Mouse (Mus musculus) left cerebral cortex, postnatal 10 days (tissue): ENCODE data around the gene Zbtb17. TPM values are rescaled to one million over a fixed set of nuclear protein-coding genes. Genes with fewer than 3 reads are reported as not detected.

Experiments
- DNase-seq, 2 experiments: peaks; one replicate each; pipeline ENCODE4 v3.0.0; 2021 to 2022; ENCODE audit warnings: low spot score in 2 of 2, mixed read lengths in 1 of 2; ENCODE audit errors: extremely low spot score in 1 of 2
- intact Hi-C: fragments of 180-260 bp; cut with DNase I; formaldehyde crosslinking; loops from one replicate; pipeline ENCODE4 v1.15.1; 2025
- total RNA-seq, 2 experiments: library from RNA; stranded (reverse); gene quantifications; 2 replicates each; pipeline ENCODE4 v1.2.3; 2021

Gene Zbtb17
- total RNA-seq, 2 experiments from 2014 or later: 23.0 to 26.1 TPM

DNA sequence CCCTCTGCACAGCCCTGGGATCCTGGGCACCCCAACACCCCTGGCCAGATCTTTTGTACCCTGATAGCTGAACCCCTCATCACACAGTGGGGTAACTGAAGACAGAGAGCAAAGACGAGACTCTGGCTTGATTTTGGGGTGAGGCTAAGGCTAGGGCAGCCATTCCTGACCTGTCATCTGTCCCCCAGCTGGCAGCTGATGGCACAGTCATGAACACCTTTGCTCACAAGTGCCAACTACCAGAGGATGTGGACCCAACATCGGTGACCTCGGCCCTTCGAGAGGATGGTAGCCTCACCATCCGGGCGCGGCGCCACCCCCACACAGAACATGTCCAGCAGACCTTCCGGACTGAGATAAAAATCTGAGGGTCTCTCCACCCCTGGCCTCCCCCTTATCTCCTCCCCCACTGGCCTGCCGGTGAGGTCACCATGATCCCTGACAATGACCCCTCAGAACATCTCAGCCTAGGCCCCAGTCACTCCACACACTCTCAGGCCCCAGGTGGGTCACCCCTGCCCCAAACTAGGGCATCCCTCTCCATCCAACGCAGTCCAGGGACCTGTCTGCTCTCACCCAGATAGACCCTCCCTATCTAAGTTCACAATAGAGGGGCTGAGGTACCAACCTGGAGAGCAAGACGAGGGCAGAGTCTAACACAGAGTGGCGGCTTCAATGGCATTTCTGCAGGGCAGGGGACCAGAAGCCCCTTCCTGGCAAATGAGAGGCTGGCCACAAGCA lies 20.6 kb upstream of the Zbtb17 start:
- no peak for DNase-seq
- intact Hi-C loops: no loop called here

DNA sequence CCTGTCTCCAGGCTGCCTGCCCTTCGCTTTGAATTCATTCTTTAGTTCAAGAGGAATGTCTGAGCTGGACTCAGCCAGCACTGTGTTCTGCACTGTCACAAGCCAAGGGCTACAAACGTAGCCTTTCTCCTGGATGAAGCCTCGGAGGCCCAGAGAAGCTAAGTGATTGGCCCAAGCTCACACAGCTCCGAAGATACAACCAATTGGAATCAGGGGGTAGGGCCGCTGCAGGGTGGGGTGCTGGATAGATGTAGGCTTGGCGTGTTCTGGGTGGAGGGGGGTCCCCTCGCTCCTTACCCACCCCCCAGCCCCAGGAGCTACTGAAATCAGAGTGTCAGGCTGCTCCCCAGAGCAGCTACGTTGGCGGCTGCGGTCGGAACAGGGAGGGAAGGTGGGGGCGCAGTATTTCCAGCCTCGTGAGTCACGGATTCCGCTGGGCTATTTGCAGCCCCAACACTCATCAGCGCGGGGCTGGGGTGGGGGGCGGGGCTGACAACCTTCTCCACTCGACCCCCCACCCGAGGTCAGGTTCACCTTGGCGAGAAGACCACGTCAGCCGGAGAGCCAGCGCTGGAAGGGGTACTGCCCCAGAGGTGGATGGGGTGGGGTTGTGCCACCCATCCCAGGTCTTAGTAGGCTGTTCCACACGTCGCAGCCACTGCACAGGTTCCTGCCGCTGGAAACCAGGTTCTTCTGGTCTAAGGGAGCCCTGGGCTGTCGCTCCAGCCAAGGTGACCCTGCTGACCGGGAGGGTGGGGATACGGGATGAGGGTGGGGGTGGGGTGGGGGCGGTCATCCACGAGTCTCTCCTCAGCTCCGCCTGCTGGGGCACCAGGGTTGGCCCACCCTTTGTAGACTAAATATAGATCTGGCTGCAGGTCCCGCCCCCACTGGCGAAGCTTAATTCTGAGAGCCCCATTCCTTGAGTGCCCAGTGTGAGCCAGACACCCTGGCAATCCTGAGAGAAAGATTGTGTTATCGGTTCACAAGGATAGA lies 18.7 kb upstream of the Zbtb17 start:
- intact Hi-C loops: loop anchor here (5.0 kb wide), 1 partner anchor 137 kb away; no protein-coding TSS in a partner anchor

DNA sequence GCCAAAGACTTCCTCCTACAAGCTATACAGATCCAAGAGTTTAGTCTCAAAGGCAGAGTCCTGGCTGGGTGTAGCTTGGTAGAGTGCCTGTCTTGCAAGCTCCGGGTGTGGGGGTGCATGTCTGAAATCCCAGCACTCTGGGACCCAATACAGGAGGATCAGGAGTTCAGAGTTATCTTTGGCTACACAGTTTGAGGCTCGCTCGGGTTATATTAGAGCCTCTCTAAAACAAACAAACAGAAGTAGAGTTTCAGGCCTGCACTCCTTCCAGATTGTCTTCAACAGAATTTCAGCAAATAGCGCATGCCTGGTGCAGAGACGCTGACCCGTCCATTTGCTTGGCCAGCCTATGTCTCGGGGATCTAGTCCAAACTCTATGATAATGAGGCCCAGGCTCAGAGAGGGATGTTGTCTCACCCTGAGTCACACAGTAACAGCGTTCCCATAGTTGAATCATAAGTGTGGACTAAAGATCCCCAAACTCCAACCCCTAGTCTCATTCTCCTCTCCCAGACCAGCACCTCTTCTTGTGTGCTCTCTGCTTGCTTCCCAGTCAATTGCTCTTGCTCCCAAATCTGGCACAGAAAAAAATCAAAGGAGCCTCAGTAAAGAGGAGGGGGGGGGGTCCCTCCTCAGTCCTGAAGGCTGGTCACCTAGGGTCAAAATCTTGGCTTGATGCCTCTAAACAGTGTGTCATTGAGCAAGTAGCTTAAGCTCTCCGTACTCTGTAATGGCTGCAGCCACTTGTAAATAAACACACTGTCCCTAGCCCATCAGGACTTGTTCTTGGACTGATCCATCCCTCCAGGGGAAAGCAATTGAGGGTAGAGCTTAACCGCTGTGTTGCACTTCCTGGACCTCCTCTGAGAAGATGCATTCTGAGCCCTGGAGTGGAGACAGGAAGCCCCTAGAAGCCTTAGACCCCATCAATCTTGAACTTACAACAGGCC lies 17.4 kb upstream of the Zbtb17 start:
- intact Hi-C loops: loop anchor here (5.0 kb wide), 1 partner anchor 135 kb away; no protein-coding TSS in a partner anchor
- DNase-seq: no peak

More for the DNA sequence above, 18.7 kb upstream of the Zbtb17 start:
- peak; percentile 74 for DNase-seq

DNA sequence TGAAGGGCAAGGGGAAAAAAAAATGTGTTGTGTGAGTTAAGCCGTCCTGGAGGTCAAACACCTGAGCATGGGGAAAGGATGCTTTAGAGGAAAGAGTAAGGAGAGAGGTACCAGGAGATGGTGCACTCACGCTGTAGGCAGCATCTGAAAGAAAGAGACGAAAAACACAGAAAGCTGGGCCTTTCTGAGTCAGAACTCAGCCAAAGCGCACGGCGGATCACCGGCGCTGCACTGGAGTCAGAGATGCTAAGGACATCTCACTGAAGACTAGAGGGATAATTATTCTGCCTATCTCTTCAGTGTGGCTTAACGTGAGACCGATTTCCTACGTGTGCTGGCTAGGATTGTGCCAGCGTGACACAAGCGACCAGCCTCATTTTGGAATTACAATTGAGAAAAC lies 16.5 kb upstream of the Zbtb17 start:
- DNase-seq: no peak
- intact Hi-C loops: loop anchor here (5.0 kb wide), 1 partner anchor 134 kb away; no protein-coding TSS in a partner anchor

DNA sequence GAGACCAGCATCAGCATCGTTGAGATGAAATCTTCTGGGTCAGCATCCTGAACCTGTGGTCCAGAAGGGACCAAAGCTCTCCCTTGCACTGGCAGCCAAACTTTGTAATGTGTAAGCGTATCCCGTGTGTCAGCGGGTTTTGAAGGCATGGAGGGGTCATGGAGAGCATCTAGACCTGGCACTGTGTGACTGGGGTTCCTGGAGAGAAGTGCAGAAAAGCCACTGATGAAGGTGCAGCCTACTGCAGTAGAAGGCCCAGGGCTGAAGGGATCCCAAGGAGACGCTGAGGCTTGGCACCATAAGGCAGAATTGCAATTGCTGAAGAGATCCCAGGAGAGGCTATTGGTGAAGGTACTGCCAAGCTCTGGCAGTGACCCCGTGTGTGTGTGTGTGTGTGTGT lies 15.1 kb upstream of the Zbtb17 start:
- intact Hi-C loops: loop anchor here (5.0 kb wide), 1 partner anchor 133 kb away; no protein-coding TSS in a partner anchor
- no peak for DNase-seq

DNA sequence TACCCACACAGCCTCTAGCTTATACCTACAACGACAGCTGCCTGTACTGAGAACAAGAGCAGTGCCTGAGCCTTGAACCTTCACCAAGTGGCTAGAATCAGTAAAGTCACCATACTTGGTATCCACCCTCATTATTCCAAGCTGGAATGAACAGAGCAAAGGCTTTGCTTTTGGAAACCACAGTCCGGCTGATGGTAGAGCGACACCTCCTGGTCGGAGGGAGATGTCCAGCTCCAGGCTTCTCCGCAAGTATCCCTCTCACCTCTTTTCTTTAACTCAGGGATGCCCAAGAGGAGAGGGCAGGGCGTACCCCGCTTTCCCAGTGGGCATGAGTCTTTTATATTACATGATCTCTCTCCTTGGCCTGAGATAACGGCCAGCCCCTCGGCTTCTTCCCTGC lies 14.6 kb upstream of the Zbtb17 start:
- no peak for DNase-seq
- intact Hi-C loops: loop anchor here (5.0 kb wide), 1 partner anchor 132 kb away; no protein-coding TSS in a partner anchor

DNA sequence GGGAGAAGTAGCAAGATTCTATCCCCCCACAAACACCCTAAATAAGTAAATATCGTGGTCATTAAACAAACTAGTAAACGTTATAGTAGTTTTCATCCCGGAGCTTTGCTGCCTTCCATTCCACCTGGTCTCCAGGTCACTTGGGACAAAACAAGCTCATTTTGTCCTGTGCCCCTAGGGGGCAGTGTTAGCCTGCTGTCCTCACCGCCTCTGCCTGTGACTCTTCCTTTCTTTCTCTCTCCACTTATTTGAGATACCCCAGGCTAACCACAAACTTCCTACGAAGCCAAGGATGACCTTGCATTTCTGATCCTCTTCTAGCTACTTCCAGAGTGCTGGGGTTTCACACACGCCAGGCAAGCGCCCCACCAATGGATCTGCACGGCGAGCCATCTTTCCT lies 13.5 kb upstream of the Zbtb17 start:
- DNase-seq: peak in 1 of 2 experiments; percentile 63
- intact Hi-C loops: no loop called here

DNA sequence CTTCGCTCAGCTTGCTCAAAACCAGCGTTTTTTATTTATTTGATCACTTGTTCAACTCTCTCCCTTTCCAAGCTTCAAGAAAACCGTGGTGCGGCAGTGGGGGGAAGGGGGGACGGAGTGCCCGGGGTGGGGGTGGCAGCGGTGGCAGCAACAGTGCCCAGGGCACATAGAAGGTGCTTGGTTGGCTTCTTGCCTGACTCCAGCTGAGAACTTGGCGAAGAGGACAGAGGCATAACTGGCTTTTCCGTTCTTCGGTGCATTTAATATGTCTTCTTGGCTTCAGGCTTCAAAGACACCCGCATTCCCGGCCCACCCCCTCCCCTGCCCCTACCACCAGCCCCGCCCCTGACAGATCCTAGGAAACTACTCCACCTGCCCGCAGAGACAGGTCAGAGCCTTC lies 11.8 kb upstream of the Zbtb17 start:
- DNase-seq: no peak
- intact Hi-C loops: no loop called here

DNA sequence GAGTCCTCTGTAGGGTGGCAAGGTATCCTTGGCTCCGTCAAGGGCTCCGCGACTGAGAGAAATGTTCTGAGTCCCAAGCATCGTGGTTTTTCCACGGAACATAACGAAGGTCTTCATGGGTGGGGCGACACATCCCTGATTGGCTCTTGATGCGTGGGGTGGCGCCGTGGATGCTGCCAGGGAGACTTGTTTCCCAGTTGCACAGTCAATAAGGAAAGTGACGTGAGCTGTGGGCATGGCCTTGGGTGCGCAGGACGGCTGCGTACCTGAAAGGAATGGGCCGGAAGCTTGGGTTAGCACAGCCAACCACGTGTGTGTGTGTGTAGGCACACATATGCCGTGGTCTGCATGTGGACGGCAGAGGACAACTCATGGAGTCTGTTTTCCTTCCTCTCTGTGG lies 11.3 kb upstream of the Zbtb17 start:
- intact Hi-C loops: no loop called here
- DNase-seq: no peak

DNA sequence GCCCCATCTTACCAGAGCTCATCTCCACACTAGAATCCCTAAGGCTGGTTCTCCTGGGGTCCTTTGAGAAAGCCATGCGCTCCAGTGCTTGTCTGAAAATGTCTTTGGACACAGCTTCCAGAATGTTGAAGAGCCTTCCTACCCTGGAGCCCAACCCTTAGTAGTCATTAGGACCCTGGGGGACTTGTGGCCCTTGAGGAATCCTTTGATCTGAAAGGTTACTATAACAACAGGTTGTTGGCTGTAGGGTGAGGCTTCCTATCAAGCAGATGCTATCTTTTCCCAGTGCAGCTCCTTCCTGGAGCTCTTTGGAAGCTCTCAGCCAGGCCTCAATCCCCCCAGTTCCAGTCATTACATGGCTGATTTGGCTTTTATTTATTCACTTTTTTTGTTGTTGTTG lies 8.5 kb upstream of the Zbtb17 start, which contains the start of gene Srarp:
Srarp (minus strand) TSS at position 132 of the 400 bp plus-strand sequence.
- intact Hi-C loops: no loop called here
- no peak for DNase-seq

DNA sequence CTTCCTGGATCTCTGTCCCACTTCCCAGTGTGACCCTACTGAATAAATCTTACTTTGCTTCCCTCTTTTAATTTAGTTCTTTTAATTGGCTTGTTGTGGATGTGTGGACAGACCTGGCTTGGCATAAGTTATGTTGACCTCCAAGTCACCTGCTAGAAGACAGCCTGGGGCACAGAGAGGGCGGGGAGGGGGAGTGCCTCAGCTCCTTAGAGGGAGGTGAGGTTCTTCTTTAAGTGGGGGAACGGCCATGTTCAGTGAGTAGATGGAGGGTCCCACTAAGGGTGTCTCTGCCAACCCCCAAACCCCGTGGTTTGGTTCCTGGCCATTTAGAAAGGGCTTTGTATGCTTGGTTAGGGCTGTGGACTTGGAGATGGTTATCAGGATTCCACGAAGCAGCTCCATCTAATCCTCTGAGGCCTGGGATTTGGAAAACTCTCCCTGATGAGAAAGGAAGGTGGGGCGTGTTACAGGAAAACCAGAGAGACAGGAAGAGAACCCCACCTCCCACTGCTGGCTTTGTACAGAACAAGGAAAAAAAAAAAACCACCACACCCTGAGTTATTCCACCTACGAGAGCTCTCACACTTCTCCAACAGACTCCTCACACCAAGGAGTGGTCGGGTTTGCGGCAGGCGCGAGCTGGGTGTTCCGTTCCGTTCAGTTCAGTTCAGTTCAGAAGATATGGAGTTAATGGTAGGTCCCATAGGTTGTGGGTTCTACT lies 5.2 kb upstream of the Zbtb17 start:
- intact Hi-C loops: no loop called here
- no peak for DNase-seq

DNA sequence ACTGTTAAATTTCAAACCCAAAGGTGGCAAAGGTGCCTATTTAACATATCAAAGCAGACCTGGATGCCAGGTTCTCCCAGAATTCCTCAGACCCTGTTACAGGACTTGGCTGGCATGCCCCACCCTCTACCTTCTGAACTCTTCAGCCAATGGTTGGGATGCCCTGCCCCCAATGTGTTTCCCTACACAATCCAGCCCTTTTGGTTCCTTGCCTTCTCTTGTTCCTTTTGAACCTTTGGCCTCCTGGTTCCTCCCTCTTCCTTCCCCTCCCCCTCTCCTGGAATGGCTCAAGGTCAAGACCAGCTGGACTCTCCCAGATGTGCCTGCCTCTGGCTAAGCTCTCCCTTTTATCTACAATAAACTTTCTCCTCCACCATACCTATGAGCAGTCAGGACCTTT lies 3.6 kb upstream of the Zbtb17 start:
- intact Hi-C loops: no loop called here
- no peak for DNase-seq

DNA sequence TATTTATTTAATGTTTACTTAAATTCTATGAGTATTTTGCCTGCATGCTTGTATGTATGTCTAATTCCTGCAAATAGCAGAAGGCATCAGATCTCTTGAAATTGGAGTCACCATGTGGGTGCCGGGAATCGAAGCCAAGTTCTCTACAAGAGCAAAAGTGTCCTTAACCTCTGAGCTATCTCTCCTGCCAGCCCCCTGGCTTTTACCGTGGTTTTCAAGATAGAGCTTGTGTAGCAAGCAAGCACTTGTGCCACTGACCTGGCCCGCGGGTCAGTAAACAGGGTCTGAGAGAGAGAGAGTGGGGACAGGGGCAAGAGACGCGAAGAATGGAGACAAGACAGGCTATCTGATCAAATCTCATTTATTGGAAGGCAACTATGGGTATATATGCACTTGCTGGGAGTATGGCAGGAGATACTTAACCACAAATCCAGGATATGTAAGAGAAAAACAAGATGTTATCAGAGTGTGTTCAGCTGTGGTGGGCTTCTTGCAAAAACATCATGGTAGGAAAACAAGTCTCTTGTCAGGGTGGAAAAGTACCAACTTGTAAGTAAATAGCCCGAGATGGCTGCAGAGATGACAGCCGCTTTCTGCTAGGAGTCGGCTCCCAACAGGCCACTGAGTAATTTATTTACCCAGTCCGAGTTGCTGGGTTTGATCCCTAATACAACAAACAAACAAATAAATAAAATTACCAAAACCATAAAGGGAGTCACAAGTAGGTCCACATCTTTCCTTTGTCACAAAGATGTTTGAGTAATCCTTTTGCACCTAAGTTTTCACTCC lies 619 bp upstream of the Zbtb17 start:
- intact Hi-C loops: no loop called here
- DNase-seq: no peak

DNA sequence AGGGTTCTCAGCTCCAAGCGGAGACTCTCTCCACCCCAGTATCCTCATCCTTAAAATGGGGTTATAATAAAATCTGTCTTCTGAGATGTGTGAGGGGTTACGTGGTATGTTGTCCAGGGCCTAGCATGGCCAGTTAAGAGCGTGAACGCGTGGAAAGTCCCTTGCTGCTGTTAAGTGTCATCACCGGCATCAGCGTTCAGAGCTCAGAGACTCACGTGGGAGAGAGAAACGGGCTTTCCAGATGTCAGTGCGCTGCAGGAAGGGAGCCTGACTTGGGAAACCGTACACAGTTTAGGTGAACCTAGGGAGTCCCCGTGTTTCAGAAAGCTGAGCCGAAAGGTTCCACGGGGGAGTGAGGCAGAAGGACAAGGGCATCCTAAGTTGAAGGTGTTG lies 870 bp downstream of the Zbtb17 start:
- intact Hi-C loops: no loop called here
- no peak for DNase-seq

DNA sequence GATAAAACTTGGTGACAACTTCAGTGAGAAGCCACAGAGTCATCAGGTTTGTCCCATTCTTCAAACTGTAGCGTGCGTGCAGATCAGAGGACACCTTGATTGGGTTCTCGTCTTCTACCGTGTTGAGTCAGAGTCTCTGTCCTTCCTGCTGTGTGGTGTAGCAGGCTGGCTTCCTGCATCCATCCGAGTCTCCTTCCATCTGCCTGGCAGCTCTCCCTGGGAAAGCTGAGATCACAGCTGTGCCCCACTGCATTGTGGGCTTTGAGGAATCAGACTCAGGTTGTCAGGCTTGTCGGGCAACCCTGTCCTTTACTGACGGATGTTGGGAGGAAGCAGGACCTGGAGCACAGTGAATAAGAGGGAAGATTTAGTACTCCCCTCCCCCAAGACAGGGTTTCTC lies 1.8 kb downstream of the Zbtb17 start:
- DNase-seq: no peak

DNA sequence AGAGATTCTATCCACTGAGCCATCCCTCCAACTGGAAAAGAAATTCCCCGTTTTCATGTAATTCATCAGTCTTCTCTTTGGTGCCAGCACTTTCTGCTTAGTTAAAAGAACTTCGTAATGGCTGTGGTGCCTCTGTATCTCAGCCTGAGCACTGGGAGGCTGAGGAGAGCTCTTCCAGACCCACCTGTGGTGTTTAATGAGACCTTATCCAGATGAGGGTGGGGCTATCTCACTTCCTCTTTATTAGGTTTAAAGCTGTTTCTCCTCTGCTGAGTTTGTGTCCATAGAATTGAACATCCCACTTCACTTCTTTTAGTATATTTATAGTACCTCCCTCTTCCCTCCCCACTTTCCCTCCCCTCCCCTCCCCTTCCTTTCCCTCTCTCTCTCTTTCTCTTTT lies 6.8 kb downstream of the Zbtb17 start:
- DNase-seq: no peak
- intact Hi-C loops: no loop called here

More for the DNA sequence above, 1.8 kb downstream of the Zbtb17 start:
- intact Hi-C loops: no loop called here

DNA sequence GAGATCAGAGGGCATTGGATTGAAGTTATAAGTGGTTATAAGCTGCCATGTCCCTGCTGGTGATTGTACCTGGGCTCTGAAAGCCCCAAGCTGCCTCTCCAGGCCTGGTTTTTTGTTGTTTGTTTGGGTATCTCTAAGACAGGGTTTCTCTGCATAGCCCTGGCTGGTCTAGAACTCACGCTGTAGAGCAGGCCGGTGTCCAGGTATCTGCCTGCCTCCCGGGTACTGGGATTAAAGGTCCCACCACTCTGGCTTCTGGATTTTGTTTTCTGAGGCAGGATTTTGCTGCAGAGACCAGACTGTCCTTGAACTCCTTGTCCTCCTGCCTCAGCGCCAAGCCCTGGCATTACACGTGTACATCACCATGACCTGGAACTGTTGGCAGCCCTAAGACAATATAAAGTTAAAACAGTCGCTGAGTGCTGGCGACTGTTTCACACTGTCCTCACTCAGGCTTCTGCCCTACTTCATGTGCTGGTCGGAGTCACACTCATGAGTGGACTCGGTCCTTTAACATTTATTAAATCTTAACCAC lies 7.5 kb downstream of the Zbtb17 start:
- intact Hi-C loops: no loop called here
- no peak for DNase-seq
